Mouse (Mus musculus) G1E (cell line): ENCODE measurements around the gene Cpne5.

ENCODE experiments used
- CTCF ChIP-seq: IDR thresholded peaks from 2 replicates; pipeline ENCODE4 v1.5.1; 2012; ENCODE audit warnings: low read depth, low read length, inconsistent platforms, mixed read lengths
- POLR2AphosphoS5 ChIP-seq: IDR thresholded peaks from 2 replicates; pipeline ENCODE4 v1.6.1; 2012; ENCODE audit warnings: low read depth, low read length, inconsistent platforms; ENCODE audit not compliant: insufficient replicate concordance

DNA sequence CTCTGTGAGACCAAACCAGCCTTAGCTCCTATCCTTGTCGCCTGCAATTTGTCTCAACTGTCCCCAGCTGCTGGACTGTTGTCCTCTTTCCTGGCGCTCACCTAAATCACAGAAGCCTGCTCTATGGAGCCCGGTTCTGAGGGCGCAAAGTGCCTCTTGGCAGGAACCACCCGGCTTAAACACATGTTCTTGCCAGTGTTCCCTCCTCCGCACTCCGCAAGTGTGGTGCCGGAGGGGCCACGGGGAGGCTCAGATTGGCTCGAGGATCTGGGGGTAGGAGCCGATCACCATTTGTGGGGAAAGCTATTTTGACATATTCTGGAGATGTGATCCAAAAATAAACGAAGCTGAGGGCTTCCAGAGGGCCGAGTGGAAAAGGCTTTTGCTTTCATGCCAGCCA lies 9.9 kb upstream of the Cpne5 start:
- TF ChIP-seq CTCF = no peak
- TF ChIP-seq POLR2AphosphoS5 = no peak
